Mouse (Mus musculus): ENCODE measurements around the gene Pkig. TPM values are rescaled to one million over a fixed set of nuclear protein-coding genes. Genes with fewer than 3 reads are reported as not detected.

The Pkig gene
- total and polyA plus RNA-seq, 2 experiments: 13.2 to 35.0 TPM

DNA sequence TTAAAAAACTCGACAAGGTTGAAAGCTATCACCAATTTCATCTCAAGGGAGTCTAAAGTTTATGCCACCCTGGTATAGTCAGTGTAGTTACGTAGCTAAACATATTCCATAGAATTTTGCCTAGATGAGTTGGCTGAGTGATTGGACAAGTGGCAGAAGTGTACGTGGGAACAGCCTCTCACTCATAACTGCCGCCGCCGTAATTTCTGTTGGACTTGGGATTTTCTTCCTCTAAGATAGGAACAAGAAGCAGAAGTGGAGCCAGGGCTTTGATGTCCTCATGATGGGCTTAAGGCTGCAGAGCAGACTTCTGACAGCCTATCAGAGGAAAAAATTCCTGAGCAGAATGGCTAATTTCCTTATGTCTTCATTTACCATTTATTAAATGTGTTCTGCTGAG, 17.5 kb downstream of the Pkig start:
- Histone ChIP-seq H3K27me3 (ENCODE audit: control insufficient read depth, insufficient read depth, low read length) (no peaks in the 10 kb centered on the region), H3K4me3 (ENCODE audit: insufficient read depth, low read depth, low read length) (no peak overlapping the region), H3K27ac (replicated peaks; ENCODE audit: insufficient read depth, low read depth, low read length) (0 out of 2 replicates have a peak overlapping the region, but pooled peaks have one; percentile 16), H3K36me3 (ENCODE audit: control insufficient read depth, insufficient read depth, low read length) (no peaks in the 10 kb centered on the region), H3K79me2 (ENCODE audit: control insufficient read depth, insufficient read depth, low read length) (peaks cover 31% of the 10 kb centered on the region), H3K4me1 (ENCODE audit: control insufficient read depth, insufficient read depth, low read length) (peaks cover 6% of the 10 kb centered on the region), H3K9ac (ENCODE audit: low read depth, low read length) (no peak overlapping the region)
- TF ChIP-seq CTCF (IDR thresholded peaks at IDR 0.05; ENCODE audit: low read depth, low read length) (no peak), POLR2A (IDR thresholded peaks at IDR 0.05; ENCODE audit: extremely low read depth, insufficient read depth, low read length) (no peak)
- no peak for DNase-seq (ENCODE audit: extremely low read depth, low read depth, low spot score)
- 82% methylated on average over 6 of the region's 6 CpGs for WGBS

GRCm38 (mm10) chr2:163676321-163676720, 18.1 kb downstream of the Pkig start:
- TF ChIP-seq POLR2A (IDR thresholded peaks at IDR 0.05; ENCODE audit: extremely low read depth, insufficient read depth, low read length): no peak
- TF ChIP-seq CTCF (IDR thresholded peaks at IDR 0.05; ENCODE audit: low read depth, low read length): no peak
- WGBS: 83% methylated on average over 4 of the region's 4 CpGs
- DNase-seq (ENCODE audit: extremely low read depth, low read depth, low spot score): no peak
- H3K9ac ChIP-seq (ENCODE audit: low read depth, low read length): no peak overlapping the region
- peaks cover 6% of the 10 kb centered on the region for H3K4me1 ChIP-seq (ENCODE audit: control insufficient read depth, insufficient read depth, low read length)
- H3K27ac ChIP-seq (replicated peaks; ENCODE audit: insufficient read depth, low read depth, low read length): peak overlapping the region; percentile 5; the same call in 1 of the 2 replicates
- no peak overlapping the region for H3K4me3 ChIP-seq (ENCODE audit: insufficient read depth, low read depth, low read length)
- H3K27me3 ChIP-seq (ENCODE audit: control insufficient read depth, insufficient read depth, low read length): no peaks in the 10 kb centered on the region
- H3K79me2 ChIP-seq (ENCODE audit: control insufficient read depth, insufficient read depth, low read length): peaks cover 34% of the 10 kb centered on the region
- no peaks in the 10 kb centered on the region for H3K36me3 ChIP-seq (ENCODE audit: control insufficient read depth, insufficient read depth, low read length)

GRCm38 (mm10) chr2:163676745-163677144, 18.6 kb downstream of the Pkig start:
- Histone ChIP-seq H3K79me2 (ENCODE audit: control insufficient read depth, insufficient read depth, low read length) (peaks cover 35% of the 10 kb centered on the region), H3K27me3 (ENCODE audit: control insufficient read depth, insufficient read depth, low read length) (no peaks in the 10 kb centered on the region), H3K9ac (ENCODE audit: low read depth, low read length) (no peak overlapping the region), H3K4me1 (ENCODE audit: control insufficient read depth, insufficient read depth, low read length) (peaks cover 6% of the 10 kb centered on the region), H3K4me3 (ENCODE audit: insufficient read depth, low read depth, low read length) (no peak overlapping the region), H3K36me3 (ENCODE audit: control insufficient read depth, insufficient read depth, low read length) (no peaks in the 10 kb centered on the region), H3K27ac (replicated peaks; ENCODE audit: insufficient read depth, low read depth, low read length) (peak overlapping the region; percentile 5; the same call in 1 of the 2 replicates)
- TF ChIP-seq CTCF (IDR thresholded peaks at IDR 0.05; ENCODE audit: low read depth, low read length): no peak
- TF ChIP-seq POLR2A (IDR thresholded peaks at IDR 0.05; ENCODE audit: extremely low read depth, insufficient read depth, low read length): no peak
- DNase-seq (ENCODE audit: extremely low read depth, low read depth, low spot score): peak; percentile 35
- WGBS: 77% methylated on average over 3 of the region's 3 CpGs

DNA sequence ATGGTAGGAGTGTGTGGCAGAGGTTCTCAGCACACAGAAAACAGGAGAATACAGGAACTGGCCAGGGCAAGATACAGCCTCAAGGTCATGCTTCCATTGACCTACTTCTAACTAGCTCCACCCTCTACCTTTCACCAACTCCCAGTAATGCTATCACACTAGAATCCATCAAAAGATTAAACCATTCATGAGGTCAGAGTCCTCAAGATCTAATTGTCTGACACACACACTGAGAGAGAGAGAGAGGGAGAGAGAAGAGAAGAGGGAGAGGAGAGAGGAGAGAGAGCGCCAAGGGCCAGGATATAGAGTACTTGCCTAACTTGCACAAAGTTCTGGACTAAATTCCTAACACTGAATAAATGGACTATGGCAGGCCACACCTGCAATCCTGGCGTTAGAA, 24.2 kb downstream of the Pkig start:
- H3K4me3 ChIP-seq (ENCODE audit: insufficient read depth, low read depth, low read length): no peak overlapping the region
- peaks cover 15% of the 10 kb centered on the region for H3K4me1 ChIP-seq (ENCODE audit: control insufficient read depth, insufficient read depth, low read length)
- no peaks in the 10 kb centered on the region for H3K27me3 ChIP-seq (ENCODE audit: control insufficient read depth, insufficient read depth, low read length)
- no peak overlapping the region for H3K27ac ChIP-seq (replicated peaks; ENCODE audit: insufficient read depth, low read depth, low read length)
- peaks cover 24% of the 10 kb centered on the region for H3K79me2 ChIP-seq (ENCODE audit: control insufficient read depth, insufficient read depth, low read length)
- peak; percentile 52 for DNase-seq (ENCODE audit: extremely low read depth, low read depth, low spot score)
- H3K9ac ChIP-seq (ENCODE audit: low read depth, low read length): no peak overlapping the region
- WGBS: 81% methylated on average over 2 of the region's 2 CpGs
- TF ChIP-seq POLR2A (IDR thresholded peaks at IDR 0.05; ENCODE audit: extremely low read depth, insufficient read depth, low read length): no peak
- no peak for TF ChIP-seq CTCF (IDR thresholded peaks at IDR 0.05; ENCODE audit: low read depth, low read length)
- H3K36me3 ChIP-seq (ENCODE audit: control insufficient read depth, insufficient read depth, low read length): no peaks in the 10 kb centered on the region

- no peak overlapping the region for H3K9ac ChIP-seq (ENCODE audit: low read depth, low read length)
Measured at GRCm38 (mm10) chr2:163685287-163685686, 27.1 kb downstream of the Pkig start.

GRCm38 (mm10) chr2:163685761-163686200, 27.6 kb downstream of the Pkig start:
- Histone ChIP-seq H3K9ac (ENCODE audit: low read depth, low read length) (no peak overlapping the region), H3K4me1 (ENCODE audit: control insufficient read depth, insufficient read depth, low read length) (peaks cover 15% of the 10 kb centered on the region), H3K36me3 (ENCODE audit: control insufficient read depth, insufficient read depth, low read length) (no peaks in the 10 kb centered on the region), H3K4me3 (ENCODE audit: insufficient read depth, low read depth, low read length) (no peak overlapping the region), H3K27me3 (ENCODE audit: control insufficient read depth, insufficient read depth, low read length) (no peaks in the 10 kb centered on the region), H3K79me2 (ENCODE audit: control insufficient read depth, insufficient read depth, low read length) (peaks cover 20% of the 10 kb centered on the region; the same call in 1 of the 2 replicates), H3K27ac (replicated peaks; ENCODE audit: insufficient read depth, low read depth, low read length) (peak overlapping the region; percentile 56)
- peak; percentile 75 for DNase-seq (ENCODE audit: extremely low read depth, low read depth, low spot score)
- 8% methylated on average over 6 of the region's 6 CpGs for WGBS
- TF ChIP-seq CTCF (IDR thresholded peaks at IDR 0.05; ENCODE audit: low read depth, low read length) (no peak), POLR2A (IDR thresholded peaks at IDR 0.05; ENCODE audit: extremely low read depth, insufficient read depth, low read length) (no peak)

More at GRCm38 (mm10) chr2:163685287-163685686, 27.1 kb downstream of the Pkig start:
- H3K27ac ChIP-seq (replicated peaks; ENCODE audit: insufficient read depth, low read depth, low read length): peak overlapping the region; percentile 44
- no peak for TF ChIP-seq POLR2A (IDR thresholded peaks at IDR 0.05; ENCODE audit: extremely low read depth, insufficient read depth, low read length)
- no peak for TF ChIP-seq CTCF (IDR thresholded peaks at IDR 0.05; ENCODE audit: low read depth, low read length)
- H3K4me3 ChIP-seq (ENCODE audit: insufficient read depth, low read depth, low read length): no peak overlapping the region
- peaks cover 17% of the 10 kb centered on the region; the same call in 1 of the 2 replicates for H3K79me2 ChIP-seq (ENCODE audit: control insufficient read depth, insufficient read depth, low read length)
- no peaks in the 10 kb centered on the region for H3K36me3 ChIP-seq (ENCODE audit: control insufficient read depth, insufficient read depth, low read length)
- no peaks in the 10 kb centered on the region for H3K27me3 ChIP-seq (ENCODE audit: control insufficient read depth, insufficient read depth, low read length)
- peaks cover 15% of the 10 kb centered on the region for H3K4me1 ChIP-seq (ENCODE audit: control insufficient read depth, insufficient read depth, low read length)
- WGBS: 40% methylated on average over 4 of the region's 4 CpGs
- no peak for DNase-seq (ENCODE audit: extremely low read depth, low read depth, low spot score)
